ENCODE assay signal across 17 mouse cellular contexts in the genomic region with DNA sequence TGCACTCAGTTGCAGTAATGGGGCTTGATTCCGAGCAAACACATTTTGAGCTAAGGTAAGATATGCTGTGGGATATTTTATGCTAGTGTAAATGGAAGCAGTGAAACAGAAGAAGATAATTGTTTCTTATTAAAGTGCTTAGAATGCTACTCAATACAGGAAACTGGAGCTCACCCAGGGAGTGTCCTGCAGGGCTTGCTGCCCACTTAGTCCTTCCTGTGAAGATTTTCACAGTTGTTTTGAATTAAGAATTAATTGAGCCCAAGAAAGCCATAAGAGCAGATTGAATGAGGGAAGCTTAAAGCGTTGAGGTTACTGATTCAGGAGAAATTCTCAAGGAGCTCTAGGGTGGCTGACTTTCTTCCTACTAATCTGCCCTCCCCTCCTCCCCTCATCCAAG.
"Had no signal": no experiment of that assay in that cellular context is flagged by ENCODE, and none has a peak within 500 bp of the region (broad histone marks: within the 10 kb centered on the region; RNA-seq: fewer than 3 reads in every experiment).

No protein-coding gene starts in this region.

- H3K9me3 ChIP-seq: midbrain, embryonic 10.5 days; midbrain, embryonic 12.5 days; midbrain, embryonic 15.5 days; neural tube, embryonic 12.5 days had no signal

- H3K4me3 ChIP-seq: midbrain, embryonic 10.5 days; midbrain, embryonic 12.5 days; midbrain, embryonic 15.5 days; myocyte; neural tube, embryonic 12.5 days had no signal

- DNase-seq: lung, adult 18-20 months; lung, embryonic 14.5 days; lung, postnatal 10 days; lung, postnatal 4 days; retina, postnatal 1 day; right cerebral cortex, adult 18-20 months; right cerebral cortex, postnatal 25 days; right cerebral cortex, postnatal 4 days; spleen, adult 18-20 months; thymus, adult 18-20 months; thymus, postnatal 14 days; thymus, postnatal 36 days had no signal

- H3K4me2 ChIP-seq: lung, embryonic 14.5 days; midbrain, embryonic 12.5 days; midbrain, embryonic 15.5 days; neural tube, embryonic 12.5 days had no signal

- H3K4me1 ChIP-seq: midbrain, embryonic 10.5 days; midbrain, embryonic 12.5 days; midbrain, embryonic 15.5 days; neural tube, embryonic 12.5 days had no signal

- H3K27me3 ChIP-seq: midbrain, embryonic 12.5 days; midbrain, embryonic 15.5 days; neural tube, embryonic 12.5 days had no signal

- H3K9ac ChIP-seq: lung, embryonic 14.5 days; midbrain, embryonic 12.5 days; midbrain, embryonic 15.5 days; neural tube, embryonic 12.5 days had no signal

- H3K36me3 ChIP-seq: midbrain, embryonic 10.5 days; midbrain, embryonic 12.5 days; midbrain, embryonic 15.5 days; neural tube, embryonic 12.5 days had no signal

- H3K27ac ChIP-seq: midbrain, embryonic 10.5 days; midbrain, embryonic 12.5 days; midbrain, embryonic 15.5 days; neural tube, embryonic 12.5 days had no signal

- ATAC-seq: midbrain, embryonic 15.5 days had no signal
